Mouse (Mus musculus) CD4-positive, CD25-positive, alpha-beta regulatory T cell, adult 2 months (primary cell): ENCODE data around the gene Chkb.

Experiments used
- DNase-seq: peaks from one replicate; pipeline ENCODE4 v3.0.0-alpha.2; 2012; ENCODE audit warnings: low read depth, low spot score

Chkb gene

GRCm38 (mm10) chr15:89453865-89454478 lies 24.3 kb upstream of the Chkb start, which contains the start of gene Mapk8ip2:
Mapk8ip2 (plus strand) TSS chr15:89453913.
- DNase-seq = peak; percentile 12

GRCm38 (mm10) chr15:89452906-89453864 lies 23.5 kb upstream of the Chkb start:
- peak; percentile 66 for DNase-seq

- DNase-seq = no peak
Observed at GRCm38 (mm10) chr15:89442486-89443070, 12.9 kb upstream of the Chkb start.

GRCm38 (mm10) chr15:89435878-89436277 lies 6.2 kb upstream of the Chkb start:
- no peak for DNase-seq

GRCm38 (mm10) chr15:89434136-89434535 lies 4.4 kb upstream of the Chkb start:
- DNase-seq = no peak

- DNase-seq = no peak
Observed at GRCm38 (mm10) chr15:89432946-89433345, 3.2 kb upstream of the Chkb start.

GRCm38 (mm10) chr15:89431806-89432205 lies 2.1 kb upstream of the Chkb start:
- no peak for DNase-seq

GRCm38 (mm10) chr15:89431271-89431670 lies 1.6 kb upstream of the Chkb start:
- no peak for DNase-seq

- peak; percentile 12 for DNase-seq
Observed at GRCm38 (mm10) chr15:89430771-89431170, 1.1 kb upstream of the Chkb start.

- DNase-seq = peak; percentile 43
Observed at GRCm38 (mm10) chr15:89430341-89430740, 633 bp upstream of the Chkb start.

GRCm38 (mm10) chr15:89428821-89429351 lies 822 bp downstream of the Chkb start:
- DNase-seq = no peak

- no peak for DNase-seq
Observed at GRCm38 (mm10) chr15:89428136-89428790, 1.4 kb downstream of the Chkb start.

GRCm38 (mm10) chr15:89426716-89427115 lies 3.0 kb downstream of the Chkb start:
- no peak for DNase-seq

- DNase-seq = no peak
Observed at GRCm38 (mm10) chr15:89425711-89426121, 4.0 kb downstream of the Chkb start, which contains the start of gene Cpt1b. Cpt1b (minus strand) TSS chr15:89425863.

GRCm38 (mm10) chr15:89424621-89425020 lies 5.1 kb downstream of the Chkb start:
- no peak for DNase-seq

GRCm38 (mm10) chr15:89421938-89422337 lies 7.8 kb downstream of the Chkb start:
- no peak for DNase-seq

GRCm38 (mm10) chr15:89415282-89415681 lies 14.4 kb downstream of the Chkb start:
- DNase-seq = no peak

GRCm38 (mm10) chr15:89410118-89410517 lies 19.6 kb downstream of the Chkb start, which contains the start of gene Syce3:
Syce3 (minus strand) TSS chr15:89410503.
- no peak for DNase-seq

GRCm38 (mm10) chr15:89406691-89407090 lies 23.0 kb downstream of the Chkb start:
- DNase-seq = no peak

GRCm38 (mm10) chr15:89404831-89405623 lies 24.7 kb downstream of the Chkb start:
- no peak for DNase-seq

GRCm38 (mm10) chr15:89402471-89402870 lies 27.2 kb downstream of the Chkb start:
- DNase-seq = no peak
